ENCODE assay signal across 20 mouse cellular contexts in the genomic region with DNA sequence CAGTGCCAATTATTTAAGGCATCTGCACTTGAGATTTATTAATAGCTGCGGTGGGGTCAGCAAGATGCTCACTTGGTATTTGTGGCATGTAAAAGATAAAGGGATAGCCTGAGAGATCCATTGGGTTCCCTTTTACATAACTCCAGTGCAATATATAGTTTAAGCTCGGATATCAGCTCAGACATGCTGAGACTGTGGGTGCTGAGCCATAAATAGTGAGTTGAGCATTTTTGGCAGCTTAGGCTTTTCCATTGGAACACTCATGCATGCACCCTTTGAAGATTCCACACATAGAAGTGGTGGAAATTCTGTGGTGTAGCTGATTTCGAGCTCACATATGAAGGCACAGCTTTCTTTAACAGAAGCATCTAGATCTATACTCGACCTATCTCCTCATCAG.
DNase-seq lines count a peak whose midpoint lies in the region; ATAC-seq and TF ChIP-seq lines count a peak whose summit lies in the region.
"Had no signal": no experiment of that assay in that cellular context is flagged by ENCODE, and none has a peak within 500 bp of the region (broad histone marks: within the 10 kb centered on the region; RNA-seq: fewer than 3 reads in every experiment).

No protein-coding gene starts in this region.

- no peaks in the 10 kb centered on the region for H3K4me1 ChIP-seq in heart, embryonic 14.5 days (ENCODE audit: control insufficient read depth in 2 of 2, insufficient read depth in 2 of 2, low read length in 2 of 2)
- no peaks in the 10 kb centered on the region for H3K4me1 ChIP-seq in lung, embryonic 14.5 days (ENCODE audit: insufficient read depth)
- H3K4me1 ChIP-seq in hindbrain, embryonic 13.5 days (replicated peaks), result no peaks in the 10 kb centered on the region
- H3K4me1 ChIP-seq: forebrain, embryonic 10.5 days; neural tube, embryonic 12.5 days had no signal

- H3K4me2 ChIP-seq in heart, embryonic 14.5 days (ENCODE audit: low read length), result peak overlapping the region; percentile 18; the same call in 1 of the 2 replicates
- no peak overlapping the region for H3K4me2 ChIP-seq in lung, embryonic 14.5 days
- no peak overlapping the region for H3K4me2 ChIP-seq in hindbrain, embryonic 13.5 days
- H3K4me2 ChIP-seq: heart, embryonic 11.5 days; midbrain, embryonic 11.5 days; neural tube, embryonic 12.5 days had no signal

- peak overlapping the region; percentile 74 to 77 for H3K27ac ChIP-seq in heart, embryonic 14.5 days (replicated peaks in 1 of 2; ENCODE audit: control insufficient read depth in 1 of 2, insufficient read depth in 1 of 2, low read depth in 2 of 2, low read length in 2 of 2)
- H3K27ac ChIP-seq in lung, embryonic 14.5 days (ENCODE audit: low read depth), result no peak overlapping the region
- H3K27ac ChIP-seq in hindbrain, embryonic 13.5 days, result no peak overlapping the region
- H3K27ac ChIP-seq: forebrain, embryonic 10.5 days; neural tube, embryonic 12.5 days had no signal

- ATAC-seq in heart, embryonic 14.5 days (ENCODE audit: insufficient number of reproducible peaks, insufficient read depth, low FRiP score, low read depth), result no peak; the same call in 1 of the 2 replicates
- no peak for ATAC-seq in lung, embryonic 14.5 days (ENCODE audit: insufficient read depth)
- ATAC-seq in Patski, result peak; percentile 67
- no peak for ATAC-seq in hindbrain, embryonic 13.5 days (ENCODE audit: low FRiP score)
- ATAC-seq: activated CD4-positive, CD25-positive, alpha-beta regulatory T cell, adult 4 months; hindbrain, embryonic 16.5 days; intestine, embryonic 16.5 days; liver, postnatal 0 days had no signal

- H3K4me3 ChIP-seq in heart, embryonic 14.5 days (ENCODE audit: control insufficient read depth in 1 of 2, insufficient read depth in 1 of 2, low read depth in 1 of 2, low read length in 2 of 2), result no peak overlapping the region
- H3K4me3 ChIP-seq in lung, embryonic 14.5 days (ENCODE audit: low read depth, low read length), result no peak overlapping the region
- H3K4me3 ChIP-seq in hindbrain, embryonic 13.5 days, result no peak overlapping the region
- H3K4me3 ChIP-seq: forebrain, embryonic 10.5 days; neural tube, embryonic 12.5 days had no signal

- no peak overlapping the region for H3K9ac ChIP-seq in heart, embryonic 14.5 days (ENCODE audit: low read length)
- H3K9ac ChIP-seq in lung, embryonic 14.5 days, result no peak overlapping the region
- H3K9ac ChIP-seq in hindbrain, embryonic 13.5 days, result no peak overlapping the region
- H3K9ac ChIP-seq: liver, postnatal 0 days; neural tube, embryonic 12.5 days had no signal

- H3K27me3 ChIP-seq in heart, embryonic 14.5 days (ENCODE audit: control insufficient read depth, insufficient read depth, low read length), result no peaks in the 10 kb centered on the region
- no peaks in the 10 kb centered on the region for H3K27me3 ChIP-seq in lung, embryonic 14.5 days (ENCODE audit: insufficient read depth, low read length)
- peaks cover 15% of the 10 kb centered on the region for H3K27me3 ChIP-seq in Patski
- no peaks in the 10 kb centered on the region for H3K27me3 ChIP-seq in hindbrain, embryonic 13.5 days
- H3K27me3 ChIP-seq: neural tube, embryonic 12.5 days had no signal

- in situ Hi-C loops in Patski (cut with MboI; ENCODE audit: low pct_unique_long_range_greater_than_20kb), result no loop called here

- WGBS in heart, embryonic 14.5 days, result 28% methylated on average over 4 of the region's 4 CpGs
- 56% methylated on average over 4 of the region's 4 CpGs for WGBS in lung, embryonic 14.5 days
- WGBS in hindbrain, embryonic 13.5 days, result 75% methylated on average over 4 of the region's 4 CpGs

- DNase-seq in heart, adult 9 months (ENCODE audit: low spot score in 2 of 2), result no peak
- peak; percentile 32 for DNase-seq in lung, embryonic 14.5 days
- DNase-seq in lung, postnatal 36 days, result no peak
- DNase-seq in Patski (ENCODE audit: low read depth, low spot score), result no peak
- DNase-seq in left cerebral cortex, adult 18-20 months (ENCODE audit: low spot score in 2 of 2), result peak; percentile 4 to 8
- no peak for DNase-seq in embryo, embryonic 9.5 days (ENCODE audit: extremely low spot score)
- DNase-seq: adrenal gland, postnatal 10 days; cerebellum, adult 9-11 months; gastrocnemius, postnatal 14 days; kidney, postnatal 36 days; liver, postnatal 0 days had no signal

- POLR2A ChIA-PET in Patski (lab: Charles Lee), result no interaction called here

- H3K36me3 ChIP-seq in heart, embryonic 14.5 days (ENCODE audit: control insufficient read depth, insufficient read depth, low read length), result no peaks in the 10 kb centered on the region
- no peaks in the 10 kb centered on the region for H3K36me3 ChIP-seq in lung, embryonic 14.5 days (ENCODE audit: insufficient read depth)
- H3K36me3 ChIP-seq in hindbrain, embryonic 13.5 days, result no peaks in the 10 kb centered on the region
- H3K36me3 ChIP-seq: forebrain, embryonic 10.5 days; neural tube, embryonic 12.5 days had no signal

- CTCF ChIA-PET in Patski (lab: Charles Lee), result interaction anchor here (0.6 to 1.3 kb wide), 2 partner anchors 21 to 74 kb away, joined by 3 read pairs; no protein-coding TSS in a partner anchor

- H3K9me3 ChIP-seq in heart, embryonic 14.5 days (ENCODE audit: control insufficient read depth, low read length), result no peaks in the 10 kb centered on the region
- H3K9me3 ChIP-seq in lung, embryonic 14.5 days (ENCODE audit: low read depth, low read length), result no peaks in the 10 kb centered on the region
- H3K9me3 ChIP-seq in hindbrain, embryonic 13.5 days, result no peaks in the 10 kb centered on the region
- H3K9me3 ChIP-seq: forebrain, embryonic 10.5 days; neural tube, embryonic 12.5 days had no signal

- no peak for TF ChIP-seq CTCF in lung, embryonic 14.5 days (IDR thresholded peaks at IDR 0.05; ENCODE audit: low read depth)
- TF ChIP-seq CTCF in Patski (IDR thresholded peaks at IDR 0.05), result no peak

Comparison
In these comparisons a context has a peak if more than half of its experiments do, and no peak if none do; other contexts are left out.
1. DNase-seq: peak in lung, embryonic 14.5 days (single experiment) and left cerebral cortex, adult 18-20 months (2 of 2); none in heart, adult 9 months (0 of 2), lung, postnatal 36 days (single experiment), Patski (single experiment) and embryo, embryonic 9.5 days (single experiment).
2. H3K27ac ChIP-seq: peak in heart, embryonic 14.5 days (2 of 2); none in lung, embryonic 14.5 days (single experiment) and hindbrain, embryonic 13.5 days (single experiment).